Mouse (Mus musculus) Muller cell, postnatal 12 days (primary cell): ENCODE data around the gene Idh2.

Experiments used
- DNase-seq: peaks from one replicate; pipeline ENCODE4 v3.0.0-alpha.2; 2015; ENCODE audit errors: inconsistent ontology term

Gene Idh2

DNA sequence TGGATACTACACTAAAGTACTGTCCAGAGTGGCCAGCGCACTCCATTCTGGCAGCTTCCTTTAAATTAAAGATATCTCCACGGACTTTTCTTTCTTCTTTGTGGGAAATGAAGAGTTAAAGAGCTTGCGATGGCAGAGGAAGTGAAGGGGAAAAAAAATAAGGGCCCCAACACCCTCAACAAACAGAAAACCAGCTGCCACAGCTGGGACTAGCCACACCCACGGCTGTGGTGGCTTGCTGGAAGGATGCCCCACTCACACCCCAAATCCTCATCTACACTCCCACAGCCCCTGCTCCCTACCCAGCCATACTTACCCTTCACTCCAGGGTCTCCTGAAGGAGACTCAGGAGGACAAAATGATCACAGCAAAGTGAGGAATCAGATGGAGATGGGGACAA, 7.9 kb upstream of the Idh2 start:
- DNase-seq, result no peak

DNA sequence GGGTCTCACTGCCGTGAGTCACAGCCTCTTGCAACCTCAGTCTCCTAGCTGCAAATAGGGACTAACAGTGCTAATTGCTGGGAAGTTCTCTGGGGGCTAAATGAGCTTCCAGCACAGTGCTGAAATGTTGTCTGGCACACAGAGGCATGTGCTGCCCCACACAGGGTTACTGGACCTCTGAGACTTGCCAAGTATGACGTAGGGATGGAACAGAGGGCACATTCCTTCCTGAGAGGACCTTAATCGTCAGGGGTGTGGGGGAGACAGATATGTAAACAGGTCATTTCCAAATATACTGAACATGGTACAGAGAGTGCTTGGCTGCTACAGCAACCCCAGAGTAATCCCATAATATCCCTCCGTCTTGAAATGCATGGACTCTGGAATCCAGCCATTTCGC, 5.9 kb upstream of the Idh2 start:
- peak; percentile 87 for DNase-seq

DNA sequence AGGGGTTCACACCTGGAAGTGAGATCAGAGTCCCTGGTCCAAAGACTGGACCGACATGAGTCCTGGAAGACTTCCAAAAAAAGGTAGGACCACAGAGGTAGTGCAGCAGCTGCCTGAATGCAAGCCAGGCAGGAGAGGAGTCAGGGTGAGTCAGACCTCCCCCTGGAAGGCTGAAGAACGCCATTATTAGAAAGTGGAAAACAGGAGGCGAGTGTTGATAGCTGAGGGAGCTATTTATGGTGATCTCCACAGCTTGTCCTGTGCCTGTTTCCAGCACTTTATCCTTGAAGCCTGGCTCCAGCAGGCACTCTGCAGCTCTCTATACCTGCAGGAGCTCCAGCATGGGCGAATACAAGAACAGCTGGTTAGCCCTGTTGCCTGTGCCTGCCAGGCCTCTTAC, 4.0 kb upstream of the Idh2 start:
- DNase-seq, result no peak

DNA sequence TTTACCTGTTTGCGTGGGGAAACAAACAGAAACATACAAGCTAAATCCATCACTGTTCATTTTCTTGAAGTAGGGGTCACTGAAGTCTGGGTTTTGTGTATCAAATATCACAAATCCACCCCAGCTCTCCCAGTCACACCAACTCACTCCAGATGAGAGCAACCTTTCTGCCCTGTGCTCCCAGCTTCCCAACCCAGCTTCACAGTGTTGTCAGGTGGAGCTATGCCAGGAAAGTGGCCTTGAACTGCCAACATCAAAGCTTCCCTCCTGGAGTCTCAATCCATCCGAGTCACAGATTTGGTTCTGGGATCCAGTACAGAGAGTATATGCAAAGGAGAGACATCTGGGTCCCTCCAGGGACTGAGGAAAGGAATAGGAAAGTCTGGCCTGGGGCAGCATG, 966 bp upstream of the Idh2 start:
- no peak for DNase-seq

DNA sequence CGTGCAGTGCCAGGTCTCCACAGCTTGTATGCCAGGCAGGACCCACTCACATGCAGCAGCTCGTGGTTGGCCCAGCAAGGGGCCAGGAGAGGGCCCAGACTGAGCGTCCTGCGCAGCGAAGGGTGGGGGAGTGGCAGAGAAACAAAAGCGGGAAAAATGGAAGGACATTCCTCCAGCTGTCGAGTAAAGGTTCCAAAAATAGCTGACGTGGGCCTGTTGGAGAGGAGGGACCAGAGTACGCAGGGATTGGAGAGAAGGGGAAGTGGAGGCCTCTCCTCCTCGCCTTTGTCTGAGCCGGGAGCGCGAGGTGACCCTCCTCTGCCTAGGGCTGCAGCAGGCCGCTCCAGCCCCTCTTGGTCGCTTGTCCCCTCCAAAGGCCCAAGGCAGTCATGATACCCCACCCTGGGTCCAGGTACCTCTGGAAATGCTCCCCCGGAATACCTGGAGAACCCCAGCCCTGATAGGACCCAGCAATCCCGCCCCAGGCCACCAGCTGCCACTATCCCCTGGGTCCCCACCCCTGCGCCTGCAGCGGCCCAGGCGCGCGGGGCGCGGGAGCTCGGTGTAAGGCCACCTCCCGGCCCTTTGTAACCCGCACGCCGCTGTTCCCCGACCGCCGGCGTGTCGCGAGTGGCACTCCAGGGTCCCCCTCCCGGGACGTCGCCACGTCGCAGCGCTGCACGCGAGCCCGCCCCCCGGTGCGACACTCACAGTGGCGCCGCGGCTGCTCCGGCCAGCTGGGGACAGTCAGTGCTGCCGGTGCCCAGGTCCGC, 555 bp downstream of the Idh2 start:
- peak; percentile 84 for DNase-seq

DNA sequence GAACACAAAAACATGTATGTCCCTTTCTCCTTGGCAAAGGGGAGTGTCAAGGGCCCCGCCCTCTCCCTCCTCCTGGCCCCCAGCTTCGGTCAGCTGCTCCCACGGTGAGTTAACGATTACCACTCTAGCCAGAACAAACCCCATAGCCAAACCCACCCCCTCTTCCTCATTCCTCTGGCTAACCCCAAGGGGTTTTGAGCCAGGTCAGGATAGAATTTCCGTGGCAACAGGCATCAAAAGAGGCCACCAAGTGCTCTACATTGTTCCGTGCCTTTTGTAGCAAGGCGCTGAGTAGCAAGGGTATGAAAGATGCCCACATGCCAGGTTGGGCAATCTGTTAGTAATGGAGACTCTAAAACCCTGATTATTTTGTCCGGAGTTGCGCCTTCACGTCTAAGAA, 1.2 kb downstream of the Idh2 start:
- DNase-seq, result peak; percentile 80

DNA sequence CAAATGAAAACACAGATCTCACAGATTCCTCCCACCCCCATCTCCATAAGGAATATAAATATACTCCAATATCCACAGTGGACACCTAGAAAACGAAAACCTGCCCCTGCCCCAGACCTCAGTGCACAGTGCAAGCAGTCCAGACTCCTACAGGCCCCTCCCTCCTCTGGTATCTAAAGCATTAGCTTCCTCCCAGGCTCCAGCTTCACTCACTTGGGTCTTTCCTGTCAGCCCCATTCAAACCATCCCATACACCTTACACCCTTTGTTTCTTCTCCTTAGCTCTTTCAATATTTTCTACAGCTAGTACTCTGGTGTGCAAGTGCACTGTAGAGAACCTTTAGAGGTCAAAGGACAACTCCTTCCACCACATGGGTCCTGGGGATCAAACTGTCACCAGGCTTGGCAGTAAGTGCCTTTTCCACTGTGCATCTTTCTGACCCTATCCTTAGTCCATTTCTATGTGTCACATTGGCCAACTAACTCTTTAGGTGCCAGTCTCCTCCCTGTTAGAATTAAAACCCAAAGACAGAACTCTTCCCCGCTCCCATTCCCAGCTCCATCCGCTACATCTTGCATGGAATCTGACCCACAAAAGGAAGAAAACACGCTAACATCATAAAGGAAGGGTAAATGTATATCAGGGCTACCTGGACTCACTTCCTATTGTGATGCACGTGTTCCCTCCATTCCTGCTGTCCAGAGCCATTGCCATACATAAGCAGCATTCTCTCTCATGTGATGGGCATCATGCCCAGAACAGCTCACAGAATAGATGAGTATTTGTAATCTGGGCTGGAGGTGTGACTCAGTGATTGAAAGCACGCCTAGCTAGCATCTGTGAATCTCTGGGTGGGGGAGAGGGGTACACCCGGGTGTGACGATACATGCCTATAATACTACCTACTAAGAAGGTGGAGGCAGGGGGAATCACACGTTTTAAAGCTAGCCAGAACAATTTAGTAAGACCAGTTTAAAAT, 3.8 kb downstream of the Idh2 start:
- DNase-seq, result peak; percentile 79

DNA sequence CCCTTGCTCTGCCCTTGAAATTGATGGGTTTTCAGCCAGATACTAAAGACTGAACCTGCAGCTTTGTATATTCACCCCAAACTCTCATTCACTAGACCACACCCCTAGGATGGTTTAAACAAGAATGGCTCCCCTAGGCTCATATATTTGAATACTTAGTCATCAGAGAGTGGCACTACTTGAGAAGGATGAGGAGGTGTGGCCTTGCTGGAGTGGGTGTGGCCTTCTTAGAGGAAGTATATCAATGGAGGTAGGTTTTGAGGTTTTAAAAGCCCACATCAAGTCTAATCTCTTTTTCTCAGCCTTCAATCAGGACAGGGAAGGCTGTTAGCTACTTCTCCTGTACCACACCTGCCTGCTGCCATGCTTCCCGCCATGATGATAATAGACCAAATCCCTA, 8.8 kb downstream of the Idh2 start:
- DNase-seq, result no peak

DNA sequence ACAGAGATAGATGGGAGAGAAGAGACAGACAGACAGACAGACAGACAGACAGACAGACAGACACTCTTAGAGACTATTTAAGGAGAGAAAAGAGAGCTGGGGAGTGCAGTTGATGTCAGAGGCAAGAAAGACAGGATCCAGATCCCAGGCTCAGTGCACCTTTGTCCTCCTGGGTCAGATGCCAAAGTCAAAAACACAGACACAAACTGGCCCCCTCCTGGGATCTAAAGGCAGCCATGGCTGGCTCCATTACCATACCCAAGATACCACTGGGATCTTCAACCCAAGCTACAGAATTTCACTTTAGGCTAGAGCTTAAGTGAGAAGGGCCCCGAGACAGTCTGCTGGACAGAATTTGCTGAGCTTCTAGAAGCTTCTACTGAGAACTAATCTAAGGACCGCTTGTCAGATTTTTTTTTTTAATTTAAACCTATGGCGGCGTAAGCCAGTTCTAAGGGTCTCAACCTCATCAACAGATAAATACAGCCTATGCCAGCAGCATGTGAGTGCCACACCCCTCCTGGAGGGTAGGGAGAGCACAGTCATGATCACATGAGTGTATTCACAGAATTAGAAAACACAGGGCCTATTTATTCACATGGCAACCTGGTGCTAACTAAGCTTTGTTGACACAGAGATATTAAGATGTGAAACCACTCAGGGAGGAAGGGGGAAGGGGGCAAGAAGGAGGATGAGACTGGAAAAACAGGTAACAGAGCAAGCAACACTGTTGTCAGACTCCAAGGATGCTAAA, 9.4 kb downstream of the Idh2 start:
- no peak for DNase-seq

DNA sequence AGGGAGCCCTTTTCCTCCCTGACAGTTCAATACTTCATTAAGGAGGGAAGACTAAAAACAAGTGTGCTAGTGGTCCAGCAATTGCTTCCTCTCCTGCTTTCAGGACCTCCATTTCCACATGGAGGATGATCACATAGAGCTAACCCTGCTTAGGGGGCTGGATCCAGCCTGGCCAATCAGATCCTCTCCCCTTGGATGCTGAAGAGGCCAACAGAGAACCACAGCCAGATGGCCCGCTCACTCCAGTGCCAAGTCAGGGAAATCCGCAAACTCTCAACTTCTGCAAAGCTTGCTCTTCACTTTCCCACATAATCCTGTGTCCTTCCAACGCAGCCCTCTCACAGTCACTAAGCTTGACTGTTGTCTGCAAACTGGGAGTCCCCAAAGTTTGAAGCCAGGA, 11.9 kb downstream of the Idh2 start:
- DNase-seq, result no peak

DNA sequence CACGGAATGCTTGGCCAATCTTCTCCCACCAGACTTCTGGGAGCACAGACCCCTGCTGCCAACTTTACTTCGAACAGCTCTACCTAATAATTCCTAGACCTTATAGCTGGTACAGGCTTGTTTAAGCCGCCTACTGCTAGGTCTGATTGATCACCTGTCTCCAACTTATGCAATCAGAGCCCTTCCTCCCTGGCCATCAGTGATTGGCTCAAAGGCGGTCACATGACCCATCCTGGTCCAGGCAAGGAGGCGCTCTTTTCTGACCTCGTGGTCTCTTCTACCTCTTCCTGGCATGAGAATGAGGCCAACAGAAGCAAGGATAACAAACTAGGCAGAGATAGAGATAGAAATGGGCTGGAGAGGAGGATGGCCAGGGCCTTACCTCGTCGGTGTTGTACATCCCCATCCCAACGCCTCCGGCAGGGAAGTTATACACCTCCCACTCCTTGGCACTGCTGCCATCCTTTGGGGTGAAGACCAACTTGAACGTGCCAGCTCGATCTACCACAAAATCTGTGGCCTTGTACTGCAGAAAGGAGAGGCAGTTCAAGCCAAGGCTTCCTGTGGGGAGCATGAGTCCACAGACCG, 16.7 kb downstream of the Idh2 start:
- no peak for DNase-seq

DNA sequence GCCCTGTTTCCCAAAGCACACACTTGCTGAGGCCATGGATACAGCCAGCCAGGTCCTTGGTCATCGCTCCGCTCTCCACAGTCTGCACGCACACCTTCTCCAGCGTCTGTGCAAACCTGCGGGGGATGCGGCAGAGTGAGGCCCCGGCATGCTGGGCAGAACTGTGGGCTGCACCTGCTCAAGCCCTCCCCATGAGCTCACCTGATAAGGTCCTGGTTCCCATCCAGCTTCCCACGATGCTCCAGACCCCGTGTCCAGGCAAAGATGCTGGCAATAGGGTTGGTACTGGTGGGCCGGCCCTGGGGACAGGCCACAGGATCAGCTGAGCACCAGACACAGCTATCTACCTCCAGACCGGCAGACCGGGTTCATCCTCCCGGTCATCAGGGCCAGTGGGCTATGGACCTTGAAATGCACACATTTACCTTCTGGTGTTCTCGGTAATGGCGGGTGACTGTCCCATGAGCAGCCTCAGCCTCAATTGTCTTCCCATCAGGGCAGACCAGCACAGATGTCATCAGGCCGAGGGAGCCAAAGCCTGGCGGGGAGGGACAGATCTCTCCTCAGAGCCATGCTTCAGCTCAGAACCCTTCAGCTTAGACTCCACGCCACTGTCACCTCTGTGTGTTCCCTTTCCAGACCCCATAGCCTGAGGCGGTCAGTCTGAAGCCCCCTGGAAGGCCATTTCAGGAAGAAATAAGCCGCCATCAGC, 19.4 kb downstream of the Idh2 start:
- DNase-seq, result no peak

DNA sequence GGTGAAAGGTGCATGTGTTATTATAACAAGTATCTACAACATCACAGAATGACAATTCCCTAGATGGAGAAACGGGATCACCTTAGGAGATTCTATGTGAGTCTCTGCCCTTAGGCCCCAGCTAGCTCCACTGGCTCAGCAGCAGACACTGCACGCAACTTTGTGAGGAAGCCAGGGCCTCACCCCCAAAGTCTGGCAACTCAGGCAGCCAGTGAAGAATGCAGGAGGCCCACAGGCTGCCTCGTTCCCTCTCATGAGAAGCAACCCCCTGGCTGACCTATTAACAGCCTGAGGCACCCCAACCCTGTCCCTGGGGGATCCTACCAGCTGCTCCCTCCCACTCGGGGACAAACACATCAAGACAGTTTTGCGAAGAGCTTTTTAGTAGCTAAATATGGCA, 20.7 kb downstream of the Idh2 start:
- no peak for DNase-seq

DNA sequence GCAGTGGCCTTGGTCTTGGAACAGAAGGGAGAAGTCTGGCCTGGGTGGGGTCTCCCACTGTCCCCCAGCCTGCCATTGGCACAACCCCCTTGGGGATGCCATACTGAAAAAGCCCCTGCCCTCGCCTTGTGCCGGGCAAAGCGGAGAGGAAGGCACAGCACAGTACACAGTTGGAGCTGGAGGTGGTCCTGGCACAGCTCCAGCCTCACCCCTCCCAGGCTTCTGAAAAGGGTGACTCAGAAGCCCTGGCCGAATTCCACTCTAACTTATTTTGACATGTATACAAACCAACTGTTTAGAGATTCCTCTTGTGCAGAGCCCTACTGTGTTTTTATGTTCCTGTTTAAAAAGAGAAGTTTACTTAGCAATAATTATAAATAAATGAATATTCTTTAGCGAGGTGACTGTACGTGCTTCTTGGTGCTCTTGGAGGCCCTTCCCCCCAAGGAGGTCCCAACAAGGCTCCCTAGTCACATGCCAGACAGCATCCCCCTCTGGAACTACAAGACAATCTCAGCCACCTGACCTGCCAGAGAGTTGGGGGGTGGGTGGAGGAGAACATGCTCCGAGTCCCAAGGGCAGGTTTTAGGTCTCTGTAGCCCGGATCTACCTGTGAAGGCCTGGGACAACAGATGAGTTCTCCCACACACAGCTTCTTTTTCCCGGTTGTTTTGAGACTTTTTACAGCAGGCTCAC, 22.7 kb downstream of the Idh2 start:
- DNase-seq, result peak; percentile 98

DNA sequence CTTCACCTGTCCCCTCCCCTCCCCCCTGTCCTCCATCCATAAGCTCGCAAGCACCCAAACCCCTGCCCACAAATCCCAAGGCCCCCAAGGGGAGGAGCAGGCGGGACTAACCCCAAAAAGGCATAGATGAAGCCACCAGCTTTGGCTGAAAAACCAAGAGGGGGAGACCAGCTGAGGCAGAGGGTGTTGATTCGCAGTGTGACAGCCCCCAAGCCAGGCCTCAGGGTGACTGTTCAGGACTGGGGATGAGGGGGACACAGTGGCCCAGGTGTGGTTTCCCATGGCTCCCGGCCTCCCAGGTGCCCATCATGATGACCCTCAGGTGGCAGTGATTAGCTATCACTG, 23.4 kb downstream of the Idh2 start:
- DNase-seq, result no peak

DNA sequence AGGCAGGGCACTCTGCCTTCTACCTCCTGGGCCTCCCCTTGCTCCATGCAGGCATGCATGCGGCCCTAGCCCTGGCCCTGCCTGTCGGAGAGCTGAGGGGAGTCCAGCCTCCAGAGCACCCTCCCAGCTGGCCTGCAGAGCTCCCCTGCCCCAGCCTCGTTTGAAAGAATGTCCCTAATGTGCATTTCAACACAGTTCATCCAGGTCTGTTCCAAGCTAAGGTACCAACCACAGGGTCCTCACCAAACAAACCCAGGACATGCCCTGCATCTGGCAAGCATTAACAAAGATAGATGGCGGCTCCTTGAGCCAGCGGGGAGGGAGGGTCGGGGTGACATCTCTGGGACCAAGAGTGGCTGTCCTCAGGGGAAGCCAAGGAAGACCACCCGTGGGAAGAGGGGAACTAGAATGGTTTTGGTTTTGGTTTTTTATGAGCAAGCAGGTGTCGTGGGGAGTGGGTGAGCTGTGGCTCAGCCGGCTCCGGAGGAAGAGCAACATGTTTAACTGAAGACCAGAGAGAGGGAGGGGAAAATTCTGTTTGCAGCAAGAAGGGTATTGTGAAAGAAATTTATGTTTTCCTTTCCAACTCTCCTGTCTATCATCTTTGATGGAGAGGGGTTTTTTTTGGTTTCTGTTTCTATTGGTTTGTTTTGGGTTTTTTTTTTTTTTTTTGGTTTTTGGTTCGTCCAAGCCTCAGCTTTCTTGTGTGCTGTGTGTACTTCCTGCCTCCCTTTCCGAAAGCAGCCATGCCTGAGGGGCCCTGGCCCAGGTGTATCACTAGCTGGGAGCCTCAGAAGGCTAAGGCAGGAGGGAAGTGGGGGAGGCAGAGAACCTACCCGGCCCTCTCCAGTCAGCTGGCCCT, 24.0 kb downstream of the Idh2 start:
- no peak for DNase-seq

DNA sequence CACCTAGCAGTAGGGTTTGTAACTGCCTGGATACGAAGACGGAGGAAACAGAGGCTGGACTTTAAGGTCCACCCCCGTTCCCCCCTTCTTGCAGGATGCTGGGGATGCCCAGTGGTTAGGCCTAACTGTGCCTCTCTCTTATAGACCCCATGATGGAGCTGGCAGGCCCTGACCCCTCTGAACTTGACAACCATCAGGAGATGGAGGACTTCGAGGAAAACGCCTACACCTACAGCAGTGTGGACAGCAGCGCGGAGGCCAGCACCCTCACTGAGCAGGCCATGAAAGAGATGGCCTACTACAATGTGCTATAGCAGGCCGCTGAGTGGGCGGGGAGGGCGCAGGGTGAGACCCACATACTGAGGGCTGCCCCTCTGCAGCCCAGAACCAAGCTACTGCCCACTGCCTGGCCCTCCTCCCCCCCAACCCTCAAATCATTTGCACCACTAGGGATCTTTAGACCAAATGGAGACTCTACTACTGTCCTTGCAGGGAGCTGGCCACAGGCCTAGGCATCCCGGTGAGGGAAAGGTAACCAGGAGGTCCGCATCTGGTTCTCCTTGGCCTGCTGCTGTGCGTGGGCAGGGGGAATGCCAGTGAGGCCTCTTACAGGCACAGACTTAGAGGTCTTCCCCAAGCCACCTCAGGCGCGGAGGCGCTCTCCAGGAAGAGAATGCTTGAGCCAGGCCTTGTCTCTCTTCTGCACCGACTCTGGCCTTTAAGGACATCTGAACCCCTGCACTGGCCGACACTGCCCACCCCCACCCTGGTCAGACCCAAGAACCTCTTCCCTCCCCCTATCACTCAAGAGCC, 24.8 kb downstream of the Idh2 start:
- no peak for DNase-seq

DNA sequence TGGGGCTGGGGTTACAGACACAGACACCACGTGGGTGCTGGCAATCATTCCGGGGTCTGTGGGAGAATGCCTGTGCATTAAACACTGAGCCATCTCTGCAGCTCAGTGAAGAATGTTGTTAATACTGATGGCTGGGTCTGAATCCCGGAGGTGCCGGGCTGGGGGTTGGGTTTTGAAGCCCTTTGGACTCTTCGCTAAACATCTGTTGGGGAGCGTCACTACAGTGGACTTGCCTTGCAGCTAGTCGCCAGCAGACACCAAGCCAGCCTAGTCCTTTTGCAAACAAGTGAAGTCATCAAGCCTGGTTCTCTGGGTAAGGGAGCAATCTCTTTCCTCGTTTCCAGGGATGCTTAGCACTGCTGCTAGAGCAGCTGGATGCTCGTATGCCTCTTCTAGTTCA, 27.0 kb downstream of the Idh2 start:
- DNase-seq, result no peak
